Mouse (Mus musculus) kidney, embryonic 14.5 days (tissue): ENCODE data around the gene Entpd7. TPM values are rescaled to one million over a fixed set of nuclear protein-coding genes. Genes with fewer than 3 reads are reported as not detected.

ENCODE experiments used
- ATAC-seq: fragments of 200-750 bp; cut with Nextera tagmentation; 2 replicates; pipeline ENCODE4 v1.8.0; 2017; ENCODE audit warnings: moderate number of reproducible peaks, mild to moderate bottlenecking, moderate TSS enrichment, moderate library complexity; ENCODE audit not compliant: low FRiP score, low TSS enrichment
- H3K27ac ChIP-seq: fragments of 300-500 bp; sonication (generic); 2 replicates; pipeline ENCODE4 v1.5.1; 2014; ENCODE audit warnings: low read depth, mild to moderate bottlenecking, low read length, moderate library complexity, mixed read lengths
- H3K27me3 ChIP-seq: fragments of 300-500 bp; sonication (generic); 2 replicates; pipeline ENCODE4 v1.6.1; 2014; ENCODE audit warnings: mild to moderate bottlenecking, low read length; ENCODE audit not compliant: control insufficient read depth, insufficient read depth
- H3K36me3 ChIP-seq: fragments of 300-500 bp; sonication (generic); 2 replicates; pipeline ENCODE4 v1.6.1; 2014; ENCODE audit warnings: low read length, mixed read lengths; ENCODE audit not compliant: control insufficient read depth, insufficient read depth
- H3K4me1 ChIP-seq: fragments of 300-500 bp; sonication (generic); 2 replicates; pipeline ENCODE4 v1.6.1; 2014; ENCODE audit warnings: low read length, mixed read lengths; ENCODE audit not compliant: control insufficient read depth, insufficient read depth
- H3K4me2 ChIP-seq: fragments of 300-500 bp; sonication (generic); replicated peaks from 2 replicates; pipeline ENCODE4 v1.6.1; 2014; ENCODE audit warnings: low read depth, mild to moderate bottlenecking, low read length
- H3K4me3 ChIP-seq: fragments of 300-500 bp; sonication (generic); 2 replicates; pipeline ENCODE4 v1.5.1; 2014; ENCODE audit warnings: mild to moderate bottlenecking, low read length
- H3K9ac ChIP-seq: fragments of 300-500 bp; sonication (generic); 2 replicates; pipeline ENCODE4 v1.6.1; 2014; ENCODE audit warnings: low read depth, mild to moderate bottlenecking, low read length, moderate library complexity
- H3K9me3 ChIP-seq: fragments of 300-500 bp; sonication (generic); 2 replicates; pipeline ENCODE4 v1.6.1; 2016; ENCODE audit warnings: low read length; ENCODE audit not compliant: control insufficient read depth
- WGBS: fragments of 180-500 bp; shearing (Covaris S2); extraction: QIAGEN DNeasy Blood & Tissue Kit; methylation state at CpG from one replicate; pipeline ENCODE4 v1.1.7; 2014; 5-methylcytosine and 5-hydroxymethylcytosine counted together
- polyA plus RNA-seq: library from polyadenylated mRNA; unstranded; fragments of >200 nt; fragmentation: Nextera tagmentation; extraction: Ambion mirVana; gene quantifications from 2 replicates; pipeline ENCODE4 v1.2.1, GENCODE M21; 2014

Gene Entpd7
- 15.7 and 16.1 TPM in 2 replicates for polyA plus RNA-seq

DNA sequence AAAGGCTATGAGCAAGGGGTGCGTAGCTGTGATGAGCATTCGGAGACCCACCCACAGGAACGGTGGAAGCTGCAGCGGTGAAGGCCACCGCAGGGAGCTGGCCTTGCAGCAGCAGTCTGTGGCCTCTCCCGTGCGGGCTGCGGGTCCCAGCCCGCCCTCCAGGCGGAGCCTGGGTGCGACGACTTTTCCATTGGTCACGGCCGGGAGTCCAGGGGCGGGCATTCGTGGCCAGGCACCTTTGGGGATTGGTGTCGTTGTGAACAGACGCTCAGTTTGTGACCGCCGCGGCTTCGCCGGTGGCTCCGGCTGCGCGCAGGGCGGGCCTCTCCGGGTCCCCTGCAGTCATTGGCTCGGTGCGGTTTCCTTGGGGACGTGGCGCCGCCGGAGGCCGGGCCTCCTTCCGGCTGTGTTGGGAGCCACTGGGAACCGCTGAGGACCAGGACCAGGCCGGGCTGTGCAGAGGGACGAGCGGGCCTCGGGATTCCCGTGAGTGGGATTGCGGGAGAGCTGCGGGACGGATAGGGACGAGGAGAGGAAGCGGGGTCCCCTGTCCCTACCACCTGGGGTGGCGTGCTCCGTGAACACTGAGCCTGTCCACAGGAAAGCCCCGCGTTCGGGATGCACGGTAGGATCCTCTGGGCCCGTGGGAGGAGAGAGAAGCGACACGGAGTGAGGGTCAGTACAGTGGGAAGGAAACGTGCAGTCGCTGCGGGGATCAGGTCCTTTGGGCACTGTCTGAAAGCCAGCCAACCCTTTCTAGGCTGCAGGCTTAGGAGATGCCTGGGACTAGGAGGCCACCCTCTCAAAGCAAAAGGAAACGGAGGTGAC is at the start of gene Entpd7:
Entpd7 (plus strand) TSS at position 254 of the 828 bp plus-strand sequence.
- peak within 1 kb of the TSS; percentile 3; the same call in 1 of the 2 replicates for H3K27ac ChIP-seq

DNA sequence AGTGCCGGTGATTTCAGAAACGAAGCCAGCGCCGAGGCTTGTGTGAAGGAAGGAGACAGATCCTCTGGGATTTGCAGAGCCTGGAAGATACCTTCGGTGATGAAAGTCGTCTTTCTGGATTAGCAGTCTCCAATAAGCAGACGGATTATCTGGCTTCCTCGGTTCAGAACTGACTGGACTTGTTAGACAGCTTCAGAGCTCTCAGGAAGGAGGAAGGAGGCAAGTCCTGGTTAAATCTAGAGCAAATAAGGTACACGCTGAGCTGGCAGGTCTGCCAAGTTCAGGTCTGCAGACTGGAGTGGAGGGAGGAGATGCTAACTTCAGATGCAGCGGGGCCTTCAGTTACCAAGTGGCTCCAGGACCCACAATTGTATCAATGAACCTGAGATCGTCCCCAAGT is 47.6 kb upstream of the Entpd7 start:
- no peaks in the 10 kb centered on the region for H3K4me1 ChIP-seq
- no peaks in the 10 kb centered on the region for H3K27me3 ChIP-seq
- no peak overlapping the region for H3K4me3 ChIP-seq
- H3K27ac ChIP-seq: no peak overlapping the region
- no peak overlapping the region for H3K4me2 ChIP-seq
- H3K36me3 ChIP-seq: no peaks in the 10 kb centered on the region
- H3K9ac ChIP-seq: no peak overlapping the region
- ATAC-seq: no peak
- H3K9me3 ChIP-seq: no peaks in the 10 kb centered on the region
- 75% methylated on average over 11 of the region's 11 CpGs for WGBS

More for the DNA sequence above, at the start of gene Entpd7:
- peaks cover 12% of the 10 kb centered on the region; the same call in 1 of the 2 replicates for H3K4me1 ChIP-seq
- peak within 1 kb of the TSS; percentile 77 for H3K9ac ChIP-seq
- WGBS: under 1% methylated on average over 60 of the region's 60 CpGs
- peaks cover 3% of the 10 kb centered on the region; the same call in 1 of the 2 replicates for H3K27me3 ChIP-seq
- peak within 1 kb of the TSS; percentile 76 for H3K4me3 ChIP-seq
- no peaks in the 10 kb centered on the region for H3K9me3 ChIP-seq
- peak within 1 kb of the TSS; percentile 87 for H3K4me2 ChIP-seq
- ATAC-seq: peak; percentile 99
- no peaks in the 10 kb centered on the region for H3K36me3 ChIP-seq

DNA sequence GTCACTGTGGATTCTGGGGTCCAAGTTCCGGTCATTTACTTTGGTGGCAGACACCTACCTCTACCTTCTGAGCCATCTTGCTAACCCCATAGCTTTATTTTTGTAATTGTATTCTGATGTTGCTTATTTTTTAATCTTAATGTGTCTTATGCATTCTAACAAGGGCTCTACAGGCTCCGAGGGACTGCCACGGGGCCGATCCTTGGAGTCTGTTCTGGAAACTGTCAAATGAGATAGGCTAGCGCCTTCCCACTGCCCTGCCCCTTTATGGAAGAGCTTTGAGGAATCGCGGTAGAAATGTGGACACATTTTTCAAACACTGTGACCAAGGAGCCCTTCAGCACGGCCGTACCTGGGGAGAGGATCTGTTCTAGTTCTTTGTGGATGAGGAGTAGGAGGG is 46.6 kb upstream of the Entpd7 start:
- Histone ChIP-seq H3K9ac (no peak overlapping the region), H3K4me2 (no peak overlapping the region), H3K36me3 (no peaks in the 10 kb centered on the region), H3K4me3 (no peak overlapping the region), H3K4me1 (no peaks in the 10 kb centered on the region), H3K27ac (no peak overlapping the region), H3K9me3 (no peaks in the 10 kb centered on the region), H3K27me3 (no peaks in the 10 kb centered on the region)
- no peak for ATAC-seq
- WGBS: 87% methylated on average over 9 of the region's 9 CpGs

DNA sequence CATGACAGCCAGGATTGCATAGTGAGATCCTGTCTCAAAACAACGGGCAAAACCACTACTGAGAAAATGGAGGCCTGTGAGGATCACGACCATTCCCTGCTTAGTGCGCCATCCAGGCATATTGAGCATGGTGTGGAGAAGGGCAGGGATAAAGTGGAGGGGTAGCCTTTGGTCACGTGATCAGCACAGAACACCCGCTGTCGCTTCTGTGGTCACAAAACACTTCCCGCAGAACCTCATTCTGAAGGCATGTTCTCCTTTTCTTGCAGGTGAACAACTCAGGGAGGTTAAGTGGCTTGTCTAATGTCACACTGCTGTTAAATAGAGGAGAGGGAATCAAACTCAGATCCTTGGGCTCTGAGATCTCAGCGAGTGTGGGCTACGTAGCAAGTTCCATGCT is 44.0 kb upstream of the Entpd7 start:
- Histone ChIP-seq H3K9me3 (no peaks in the 10 kb centered on the region), H3K9ac (no peak overlapping the region), H3K4me1 (no peaks in the 10 kb centered on the region), H3K36me3 (no peaks in the 10 kb centered on the region), H3K4me2 (no peak overlapping the region), H3K27ac (no peak overlapping the region), H3K4me3 (no peak overlapping the region), H3K27me3 (no peaks in the 10 kb centered on the region)
- no peak for ATAC-seq
- 93% methylated on average over 9 of the region's 9 CpGs for WGBS

DNA sequence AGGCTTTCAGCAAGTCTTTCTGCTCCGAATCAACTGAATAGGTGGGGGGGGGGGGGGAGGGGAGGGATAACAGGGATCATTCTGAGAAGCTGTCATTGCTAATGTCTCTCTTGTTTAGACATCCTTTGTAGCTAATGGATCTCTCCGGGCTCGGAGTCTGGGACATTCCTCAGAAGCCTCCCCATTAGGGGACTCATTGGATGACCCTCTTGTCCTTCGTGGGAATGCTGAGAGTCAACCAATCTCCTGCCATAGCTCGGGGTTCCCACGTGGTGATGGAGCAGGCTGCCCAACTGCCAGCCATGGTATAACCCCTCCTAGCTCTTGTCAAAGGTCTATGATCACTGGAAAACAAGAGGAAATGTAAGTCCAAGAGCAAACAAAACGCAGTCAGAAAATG is 42.6 kb upstream of the Entpd7 start:
- no peak for ATAC-seq
- H3K27me3 ChIP-seq: no peaks in the 10 kb centered on the region; the same call in 1 of the 2 replicates
- 0 out of 2 replicates have a peak, but pooled peaks cover 2% of the 10 kb centered on the region for H3K4me1 ChIP-seq
- H3K27ac ChIP-seq: no peak overlapping the region
- H3K9me3 ChIP-seq: no peaks in the 10 kb centered on the region
- H3K36me3 ChIP-seq: no peaks in the 10 kb centered on the region
- no peak overlapping the region for H3K4me2 ChIP-seq
- no peak overlapping the region for H3K4me3 ChIP-seq
- no peak overlapping the region for H3K9ac ChIP-seq
- WGBS: 66% methylated on average over 7 of the region's 7 CpGs

DNA sequence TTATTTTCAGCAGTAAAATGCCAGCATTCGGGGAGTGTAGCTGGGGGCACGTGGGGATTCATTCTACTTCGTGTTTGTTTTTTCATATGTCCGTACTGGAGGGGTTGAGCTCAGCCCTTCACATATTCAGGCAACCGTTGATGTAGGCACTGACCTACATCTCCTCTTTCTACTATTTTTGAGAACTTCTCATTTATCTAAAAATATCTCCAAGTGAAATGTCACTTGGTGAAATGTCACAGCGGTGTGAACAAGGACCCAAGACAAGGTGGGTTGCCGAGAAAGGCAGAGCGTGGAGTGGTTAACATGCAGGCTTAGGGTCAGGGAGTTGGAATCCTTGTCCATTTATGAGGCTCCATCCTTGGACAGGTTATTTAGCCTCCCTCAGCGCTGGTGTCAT is 42.2 kb upstream of the Entpd7 start:
- ATAC-seq: no peak
- Histone ChIP-seq H3K4me3 (no peak overlapping the region), H3K4me2 (no peak overlapping the region), H3K27ac (no peak overlapping the region), H3K36me3 (no peaks in the 10 kb centered on the region), H3K9ac (no peak overlapping the region), H3K27me3 (peaks cover 3% of the 10 kb centered on the region), H3K4me1 (0 out of 2 replicates have a peak, but pooled peaks cover 2% of the 10 kb centered on the region), H3K9me3 (no peaks in the 10 kb centered on the region)
- WGBS: 88% methylated on average over 9 of the region's 9 CpGs

DNA sequence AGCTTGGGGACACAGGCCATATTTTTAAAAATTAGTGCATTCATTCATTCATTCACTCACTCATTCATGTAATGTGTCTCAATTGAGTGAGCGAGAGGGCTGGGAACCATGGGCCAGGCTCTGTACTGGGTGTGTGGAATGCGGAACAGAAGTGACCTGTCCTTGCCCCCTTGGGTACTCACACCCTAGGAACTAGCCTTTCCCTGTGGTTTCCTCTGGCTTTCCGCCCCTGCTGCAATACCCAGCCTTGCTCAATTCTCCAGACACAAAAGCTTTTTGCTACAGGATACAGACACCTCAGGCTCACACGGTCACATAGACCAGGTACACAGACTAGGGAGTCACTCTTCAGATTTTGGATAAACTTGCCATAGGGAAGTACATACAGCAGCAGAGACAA is 41.1 kb upstream of the Entpd7 start:
- 80% methylated on average over 4 of the region's 4 CpGs for WGBS
- Histone ChIP-seq H3K36me3 (no peaks in the 10 kb centered on the region), H3K4me2 (no peak overlapping the region), H3K4me3 (no peak overlapping the region), H3K9me3 (no peaks in the 10 kb centered on the region), H3K9ac (no peak overlapping the region), H3K4me1 (0 out of 2 replicates have a peak, but pooled peaks cover 5% of the 10 kb centered on the region), H3K27me3 (peaks cover 11% of the 10 kb centered on the region), H3K27ac (no peak overlapping the region)
- ATAC-seq: no peak

DNA sequence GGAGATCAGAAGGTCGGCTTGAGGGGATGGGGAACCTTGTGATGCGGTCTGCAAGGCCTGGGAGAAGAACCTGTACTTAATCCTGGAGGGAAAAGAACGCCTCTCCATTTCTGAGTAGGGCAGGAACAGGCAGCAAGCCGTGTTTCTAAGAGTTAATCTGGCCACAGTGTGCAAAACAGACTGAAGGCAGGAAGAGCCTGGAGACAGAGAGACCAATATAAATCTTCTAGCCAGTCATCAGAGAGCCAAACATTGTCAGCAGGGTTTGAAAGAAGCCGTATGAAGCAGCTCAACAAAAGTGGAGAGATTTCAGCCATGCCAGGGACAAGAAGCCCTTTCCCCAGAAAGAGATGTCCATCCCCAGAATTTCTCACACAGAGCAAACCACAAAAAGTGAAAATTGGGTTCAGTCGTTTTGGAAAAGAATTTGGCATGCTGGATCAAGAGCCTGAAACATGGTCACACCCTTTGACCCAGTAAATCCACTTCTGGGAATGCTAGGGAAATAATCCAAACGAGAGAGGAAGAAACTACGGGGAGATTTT is 38.2 kb upstream of the Entpd7 start:
- WGBS: 42% methylated on average over 8 of the region's 8 CpGs

More for the DNA sequence above, 38.2 kb upstream of the Entpd7 start:
- Histone ChIP-seq H3K4me2 (no peak overlapping the region), H3K27ac (no peak overlapping the region), H3K9ac (no peak overlapping the region), H3K4me1 (0 out of 2 replicates have a peak, but pooled peaks cover 5% of the 10 kb centered on the region), H3K36me3 (no peaks in the 10 kb centered on the region), H3K9me3 (no peaks in the 10 kb centered on the region), H3K4me3 (no peak overlapping the region), H3K27me3 (peaks cover 11% of the 10 kb centered on the region)
- no peak for ATAC-seq
